Mouse (Mus musculus): ENCODE data around the gene Myo1d. TPM values are rescaled to one million over a fixed set of nuclear protein-coding genes. Genes with fewer than 3 reads are reported as not detected.
A peak's percentile ranks its signal among the peaks of the same experiment; 100 is the strongest.

Gene Myo1d
- polyA plus RNA-seq, 1 experiment: 6.4 TPM

DNA sequence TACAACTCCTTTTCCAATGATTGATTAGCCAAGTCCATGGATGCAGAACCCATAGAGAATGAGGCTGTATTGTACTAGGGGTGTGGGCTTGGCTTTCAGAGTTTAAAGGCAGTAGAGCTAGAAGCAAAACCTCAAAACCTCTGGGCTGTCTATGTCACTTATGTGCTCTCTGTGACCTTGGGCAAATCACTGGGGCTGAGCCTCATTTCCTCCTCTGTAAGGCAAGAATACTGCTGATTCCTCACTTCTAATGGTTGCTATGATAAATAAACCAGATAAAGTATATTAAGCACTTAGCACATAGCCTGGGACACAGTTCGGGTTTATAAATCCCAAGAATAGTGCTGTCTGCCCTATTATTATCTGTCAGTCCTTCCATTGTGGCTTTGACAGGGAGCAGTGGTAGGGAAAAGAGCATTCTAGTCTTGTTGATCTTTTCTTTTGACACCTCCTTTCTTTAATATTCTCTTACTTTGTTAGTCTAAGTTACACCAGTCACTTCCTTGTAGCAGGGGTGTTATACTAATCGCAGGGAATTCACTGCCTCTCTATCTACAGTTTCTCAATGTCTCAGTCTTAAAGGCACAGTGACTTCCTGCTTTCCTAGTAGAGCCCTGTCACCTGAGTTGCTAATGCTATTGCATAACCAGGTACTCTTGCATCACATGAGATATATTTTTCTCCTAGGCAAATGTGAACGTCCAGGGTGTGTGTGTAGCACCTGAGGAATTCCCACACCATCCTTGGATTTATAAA is 12.0 kb upstream of the Myo1d start:
- H3K4me3 ChIP-seq (replicated peaks; ENCODE audit: control insufficient read depth, low read depth, low read length): no peak overlapping the region
- H3K27ac ChIP-seq (ENCODE audit: control insufficient read depth, insufficient read depth, low read depth, low read length, poor library complexity): no peak overlapping the region
- H3K4me1 ChIP-seq (ENCODE audit: control insufficient read depth, insufficient read depth, low read length): no peaks in the 10 kb centered on the region; the same call in 1 of the 2 replicates
- TF ChIP-seq POLR2A (IDR thresholded peaks at IDR 0.05; ENCODE audit: borderline replicate concordance, control insufficient read depth, low read depth, low read length): no peak
- no peak for TF ChIP-seq CTCF (IDR thresholded peaks at IDR 0.05; ENCODE audit: control insufficient read depth, insufficient read depth, low read length)
- 30% methylated on average over 3 of the region's 3 CpGs for WGBS

- WGBS: 81% methylated on average over 3 of the region's 3 CpGs
- Histone ChIP-seq H3K4me1 (ENCODE audit: control insufficient read depth, insufficient read depth, low read length) (no peaks in the 10 kb centered on the region; the same call in 1 of the 2 replicates), H3K27ac (ENCODE audit: control insufficient read depth, insufficient read depth, low read depth, low read length, poor library complexity) (no peak overlapping the region), H3K4me3 (replicated peaks; ENCODE audit: control insufficient read depth, low read depth, low read length) (no peak overlapping the region)
- no peak for TF ChIP-seq POLR2A (IDR thresholded peaks at IDR 0.05; ENCODE audit: borderline replicate concordance, control insufficient read depth, low read depth, low read length)
Observed at GRCm38 (mm10) chr11:80790413-80790812, 10.6 kb upstream of the Myo1d start.

DNA sequence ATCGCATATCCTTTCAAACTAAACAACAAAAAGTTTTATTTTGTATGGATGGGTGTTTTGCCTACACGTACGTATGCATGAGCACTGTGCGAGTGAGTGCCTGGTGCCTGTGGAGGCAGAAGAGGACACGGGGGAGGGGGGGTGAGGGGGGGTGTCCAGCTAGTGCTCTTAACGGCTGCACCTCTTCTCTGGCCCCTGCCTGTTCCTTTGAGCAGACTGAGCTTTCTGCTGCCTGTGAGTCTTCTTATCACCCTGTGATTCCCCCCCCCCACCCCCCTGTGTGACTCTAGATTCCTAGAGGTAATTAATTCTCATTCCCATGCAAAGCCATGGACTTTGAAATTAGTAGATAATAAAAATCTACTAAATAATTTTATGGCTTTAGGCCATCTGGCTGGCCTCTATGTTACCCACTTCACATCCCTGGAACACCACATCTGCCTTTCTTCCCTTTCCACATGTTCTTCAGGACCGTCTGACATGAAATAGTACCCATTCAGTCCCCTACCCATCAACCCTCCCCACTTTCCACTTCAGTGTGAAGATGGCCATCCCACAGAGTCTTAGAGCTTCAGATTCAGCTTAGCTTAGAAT is 9.9 kb upstream of the Myo1d start:
- no peak overlapping the region for H3K4me3 ChIP-seq (replicated peaks; ENCODE audit: control insufficient read depth, low read depth, low read length)
- H3K4me1 ChIP-seq (ENCODE audit: control insufficient read depth, insufficient read depth, low read length): no peaks in the 10 kb centered on the region; the same call in 1 of the 2 replicates
- 74% methylated on average over 7 of the region's 7 CpGs for WGBS
- no peak for TF ChIP-seq POLR2A (IDR thresholded peaks at IDR 0.05; ENCODE audit: borderline replicate concordance, control insufficient read depth, low read depth, low read length)
- TF ChIP-seq CTCF (IDR thresholded peaks at IDR 0.05; ENCODE audit: control insufficient read depth, insufficient read depth, low read length): no peak
- H3K27ac ChIP-seq (ENCODE audit: control insufficient read depth, insufficient read depth, low read depth, low read length, poor library complexity): no peak overlapping the region

DNA sequence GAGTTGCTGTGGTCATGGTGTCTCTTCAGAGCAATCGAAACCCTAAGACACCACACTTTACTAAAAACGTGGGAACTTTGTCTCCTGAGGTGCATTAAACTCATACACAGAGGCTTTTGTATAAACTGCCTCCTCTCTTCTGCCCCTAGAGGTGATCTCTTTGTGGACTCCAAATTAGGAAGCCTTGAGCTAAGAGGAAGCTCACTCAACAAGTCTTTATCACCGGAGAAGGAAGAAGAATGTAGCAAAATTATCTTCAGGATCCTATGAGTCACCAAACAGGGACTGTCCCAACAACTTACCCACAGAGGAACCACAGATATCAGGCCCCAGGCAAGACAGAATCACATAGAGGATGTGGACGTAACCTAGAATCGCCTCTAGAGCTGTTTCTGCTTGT is 5.8 kb upstream of the Myo1d start:
- 26% methylated on average over 5 of the region's 5 CpGs for WGBS
- H3K4me3 ChIP-seq (replicated peaks; ENCODE audit: control insufficient read depth, low read depth, low read length): no peak overlapping the region
- no peak for TF ChIP-seq CTCF (IDR thresholded peaks at IDR 0.05; ENCODE audit: control insufficient read depth, insufficient read depth, low read length)
- TF ChIP-seq POLR2A (IDR thresholded peaks at IDR 0.05; ENCODE audit: borderline replicate concordance, control insufficient read depth, low read depth, low read length): no peak
- H3K4me1 ChIP-seq (ENCODE audit: control insufficient read depth, insufficient read depth, low read length): no peaks in the 10 kb centered on the region; the same call in 1 of the 2 replicates
- no peak overlapping the region for H3K27ac ChIP-seq (ENCODE audit: control insufficient read depth, insufficient read depth, low read depth, low read length, poor library complexity)

- H3K27ac ChIP-seq (ENCODE audit: control insufficient read depth, insufficient read depth, low read depth, low read length, poor library complexity): peak overlapping the region; percentile 78
Observed at GRCm38 (mm10) chr11:80784294-80784743, 4.5 kb upstream of the Myo1d start.

DNA sequence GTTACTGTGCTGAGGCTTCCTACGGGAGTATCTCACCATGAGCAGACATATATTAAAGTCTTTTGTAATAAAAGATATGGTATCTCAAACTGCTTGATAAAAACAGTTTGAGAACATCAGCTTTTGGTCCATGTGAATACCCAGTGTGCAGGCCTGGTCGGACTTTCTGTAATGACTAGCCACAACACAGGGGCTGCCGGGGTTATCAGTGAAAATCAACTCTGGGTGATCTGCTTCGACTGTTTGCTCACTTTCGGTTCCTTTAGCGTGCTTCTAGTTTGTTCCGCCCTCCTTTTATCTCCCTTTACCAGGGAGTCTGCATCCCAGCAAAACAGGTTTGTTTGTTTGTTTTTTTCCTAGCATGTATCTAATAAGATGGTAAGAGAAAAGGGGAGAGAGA is 3.6 kb upstream of the Myo1d start:
- WGBS: 49% methylated on average over 7 of the region's 7 CpGs
- no peak overlapping the region for H3K4me3 ChIP-seq (replicated peaks; ENCODE audit: control insufficient read depth, low read depth, low read length)
- no peaks in the 10 kb centered on the region; the same call in 1 of the 2 replicates for H3K4me1 ChIP-seq (ENCODE audit: control insufficient read depth, insufficient read depth, low read length)
- TF ChIP-seq CTCF (IDR thresholded peaks at IDR 0.05; ENCODE audit: control insufficient read depth, insufficient read depth, low read length) (no peak), POLR2A (IDR thresholded peaks at IDR 0.05; ENCODE audit: borderline replicate concordance, control insufficient read depth, low read depth, low read length) (no peak)
- H3K27ac ChIP-seq (ENCODE audit: control insufficient read depth, insufficient read depth, low read depth, low read length, poor library complexity): peak overlapping the region; percentile 54; the same call in 1 of the 2 replicates

More at GRCm38 (mm10) chr11:80784294-80784743, 4.5 kb upstream of the Myo1d start:
- Histone ChIP-seq H3K4me1 (ENCODE audit: control insufficient read depth, insufficient read depth, low read length) (no peaks in the 10 kb centered on the region; the same call in 1 of the 2 replicates), H3K4me3 (replicated peaks; ENCODE audit: control insufficient read depth, low read depth, low read length) (no peak overlapping the region)
- 42% methylated on average over 3 of the region's 3 CpGs for WGBS
- TF ChIP-seq POLR2A (IDR thresholded peaks at IDR 0.05; ENCODE audit: borderline replicate concordance, control insufficient read depth, low read depth, low read length) (no peak), CTCF (IDR thresholded peaks at IDR 0.05; ENCODE audit: control insufficient read depth, insufficient read depth, low read length) (no peak)

GRCm38 (mm10) chr11:80781535-80781934 is 1.7 kb upstream of the Myo1d start:
- no peak overlapping the region for H3K4me3 ChIP-seq (replicated peaks; ENCODE audit: control insufficient read depth, low read depth, low read length)
- no peaks in the 10 kb centered on the region; the same call in 1 of the 2 replicates for H3K4me1 ChIP-seq (ENCODE audit: control insufficient read depth, insufficient read depth, low read length)
- no peak for TF ChIP-seq CTCF (IDR thresholded peaks at IDR 0.05; ENCODE audit: control insufficient read depth, insufficient read depth, low read length)
- no peak for TF ChIP-seq POLR2A (IDR thresholded peaks at IDR 0.05; ENCODE audit: borderline replicate concordance, control insufficient read depth, low read depth, low read length)
- WGBS: 95% methylated on average over 2 of the region's 2 CpGs
- H3K27ac ChIP-seq (ENCODE audit: control insufficient read depth, insufficient read depth, low read depth, low read length, poor library complexity): no peak overlapping the region; the same call in 1 of the 2 replicates

GRCm38 (mm10) chr11:80778916-80779526 is 804 bp downstream of the Myo1d start:
- TF ChIP-seq CTCF (IDR thresholded peaks at IDR 0.05; ENCODE audit: control insufficient read depth, insufficient read depth, low read length) (no peak), POLR2A (IDR thresholded peaks at IDR 0.05; ENCODE audit: borderline replicate concordance, control insufficient read depth, low read depth, low read length) (no peak)
- 7% methylated on average over 18 of the region's 18 CpGs for WGBS
- H3K4me3 ChIP-seq (replicated peaks; ENCODE audit: control insufficient read depth, low read depth, low read length): peak overlapping the region; percentile 86
- H3K4me1 ChIP-seq (ENCODE audit: control insufficient read depth, insufficient read depth, low read length): no peaks in the 10 kb centered on the region; the same call in 1 of the 2 replicates
- H3K27ac ChIP-seq (ENCODE audit: control insufficient read depth, insufficient read depth, low read depth, low read length, poor library complexity): peak overlapping the region; percentile 63
